Mouse (Mus musculus): ENCODE results near the gene Kcnc3. TPM values are rescaled to one million over a fixed set of nuclear protein-coding genes. Genes with fewer than 3 reads are reported as not detected.

Kcnc3 gene
- polyA plus RNA-seq, 1 experiment: 3.9 TPM

DNA sequence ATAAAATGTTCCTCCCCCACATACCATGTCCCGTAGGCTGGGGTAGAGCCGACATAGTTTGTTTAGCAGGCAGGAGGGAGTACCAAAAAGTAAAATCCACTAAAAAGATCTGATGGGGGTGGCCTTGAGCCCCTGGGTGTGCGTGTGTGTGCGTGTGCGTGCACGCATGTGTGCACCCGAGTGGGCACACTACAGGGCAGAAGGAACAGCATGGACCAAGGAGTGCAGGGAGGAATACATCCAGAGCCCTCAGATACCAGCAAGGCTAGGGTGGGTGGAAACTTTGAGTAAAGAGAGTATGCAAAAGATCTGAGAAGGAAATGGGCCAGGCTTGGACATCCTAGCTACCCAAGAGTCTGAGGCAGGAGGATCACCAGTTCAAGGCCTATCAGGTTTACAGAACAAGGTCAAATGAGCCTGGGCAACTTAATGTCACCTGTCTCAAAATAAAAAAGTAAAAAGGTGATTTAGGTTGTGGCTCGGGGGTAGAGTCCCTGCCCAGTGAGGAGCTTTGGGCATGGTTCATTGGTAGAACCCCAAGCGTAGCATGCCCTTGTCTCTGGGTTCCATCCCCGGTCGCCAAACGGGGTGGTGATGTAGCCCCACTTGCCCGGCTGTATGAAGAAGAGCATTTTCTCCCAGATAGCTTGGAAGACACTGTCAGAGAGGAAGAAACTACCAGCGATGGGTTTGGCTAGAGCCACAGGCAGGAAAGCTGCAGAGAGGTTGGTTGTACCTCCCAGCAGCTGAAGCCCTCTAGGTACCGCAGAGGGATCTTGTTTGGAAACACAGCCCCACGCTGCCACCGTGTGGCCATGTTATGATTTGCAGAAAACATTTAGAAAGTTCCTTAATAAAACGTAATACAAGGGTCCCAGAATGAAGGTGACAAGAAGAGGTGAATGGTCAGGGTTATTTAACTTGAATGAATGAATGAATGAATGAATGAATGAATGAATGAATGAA, 29.7 kb upstream of the Kcnc3 start:
- no peaks in the 10 kb centered on the region; the same call in none of the 2 replicates for H3K4me1 ChIP-seq (ENCODE audit: control insufficient read depth, insufficient read depth, low read length)
- H3K27ac ChIP-seq (ENCODE audit: control insufficient read depth, insufficient read depth, low read depth, low read length, poor library complexity): no peak overlapping the region
- no peak for TF ChIP-seq POLR2A (IDR thresholded peaks at IDR 0.05; ENCODE audit: borderline replicate concordance, control insufficient read depth, low read depth, low read length)
- peak; percentile 87 for TF ChIP-seq CTCF (IDR thresholded peaks at IDR 0.05; ENCODE audit: control insufficient read depth, insufficient read depth, low read length)
- H3K4me3 ChIP-seq (replicated peaks; ENCODE audit: control insufficient read depth, low read depth, low read length): no peak overlapping the region
- WGBS: 57% methylated on average over 18 of the region's 18 CpGs

- WGBS: 26% methylated on average over 8 of the region's 8 CpGs
- no peak overlapping the region for H3K4me3 ChIP-seq (replicated peaks; ENCODE audit: control insufficient read depth, low read depth, low read length)
- H3K27ac ChIP-seq (ENCODE audit: control insufficient read depth, insufficient read depth, low read depth, low read length, poor library complexity): no peak overlapping the region
- H3K4me1 ChIP-seq (ENCODE audit: control insufficient read depth, insufficient read depth, low read length): no peaks in the 10 kb centered on the region; the same call in none of the 2 replicates
- no peak for TF ChIP-seq CTCF (IDR thresholded peaks at IDR 0.05; ENCODE audit: control insufficient read depth, insufficient read depth, low read length)
- no peak for TF ChIP-seq POLR2A (IDR thresholded peaks at IDR 0.05; ENCODE audit: borderline replicate concordance, control insufficient read depth, low read depth, low read length)
These were observed 27.2 kb upstream of the Kcnc3 start for GRCm38 (mm10) chr7:44563284-44563683.

DNA sequence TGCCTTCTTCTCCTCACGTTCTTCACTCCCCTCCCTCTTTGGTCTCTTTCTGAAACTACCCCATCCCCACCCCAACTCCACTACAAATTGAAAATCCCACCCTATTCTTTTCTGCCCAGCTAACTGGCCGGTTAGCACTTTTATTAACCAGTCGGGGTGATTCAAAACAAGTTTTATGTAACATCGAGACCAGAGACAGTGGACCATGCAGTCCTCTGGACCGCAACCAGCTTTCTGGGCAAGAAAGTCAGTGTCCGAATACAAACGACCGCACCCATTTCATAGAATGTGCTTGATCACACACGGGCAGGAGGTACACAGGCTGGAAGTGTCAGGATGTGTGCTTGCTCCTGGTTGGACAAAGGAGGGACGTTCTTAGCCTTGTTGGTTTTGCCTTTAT, 26.0 kb upstream of the Kcnc3 start:
- no peak overlapping the region for H3K27ac ChIP-seq (ENCODE audit: control insufficient read depth, insufficient read depth, low read depth, low read length, poor library complexity)
- no peak for TF ChIP-seq POLR2A (IDR thresholded peaks at IDR 0.05; ENCODE audit: borderline replicate concordance, control insufficient read depth, low read depth, low read length)
- TF ChIP-seq CTCF (IDR thresholded peaks at IDR 0.05; ENCODE audit: control insufficient read depth, insufficient read depth, low read length): no peak
- no peak overlapping the region for H3K4me3 ChIP-seq (replicated peaks; ENCODE audit: control insufficient read depth, low read depth, low read length)
- 80% methylated on average over 10 of the region's 10 CpGs for WGBS
- no peaks in the 10 kb centered on the region; the same call in none of the 2 replicates for H3K4me1 ChIP-seq (ENCODE audit: control insufficient read depth, insufficient read depth, low read length)

GRCm38 (mm10) chr7:44565414-44565813, 25.1 kb upstream of the Kcnc3 start:
- Histone ChIP-seq H3K4me3 (replicated peaks; ENCODE audit: control insufficient read depth, low read depth, low read length) (no peak overlapping the region), H3K27ac (ENCODE audit: control insufficient read depth, insufficient read depth, low read depth, low read length, poor library complexity) (no peak overlapping the region), H3K4me1 (ENCODE audit: control insufficient read depth, insufficient read depth, low read length) (peaks cover 2% of the 10 kb centered on the region; the same call in 1 of the 2 replicates)
- TF ChIP-seq POLR2A (IDR thresholded peaks at IDR 0.05; ENCODE audit: borderline replicate concordance, control insufficient read depth, low read depth, low read length) (no peak), CTCF (IDR thresholded peaks at IDR 0.05; ENCODE audit: control insufficient read depth, insufficient read depth, low read length) (no peak)
- WGBS: 35% methylated on average over 6 of the region's 6 CpGs

GRCm38 (mm10) chr7:44568803-44569202, 21.7 kb upstream of the Kcnc3 start:
- Histone ChIP-seq H3K4me3 (replicated peaks; ENCODE audit: control insufficient read depth, low read depth, low read length) (no peak overlapping the region), H3K4me1 (ENCODE audit: control insufficient read depth, insufficient read depth, low read length) (peaks cover 8% of the 10 kb centered on the region), H3K27ac (ENCODE audit: control insufficient read depth, insufficient read depth, low read depth, low read length, poor library complexity) (no peak overlapping the region)
- TF ChIP-seq CTCF (IDR thresholded peaks at IDR 0.05; ENCODE audit: control insufficient read depth, insufficient read depth, low read length): no peak
- no peak for TF ChIP-seq POLR2A (IDR thresholded peaks at IDR 0.05; ENCODE audit: borderline replicate concordance, control insufficient read depth, low read depth, low read length)
- WGBS: 78% methylated on average over 9 of the region's 9 CpGs

DNA sequence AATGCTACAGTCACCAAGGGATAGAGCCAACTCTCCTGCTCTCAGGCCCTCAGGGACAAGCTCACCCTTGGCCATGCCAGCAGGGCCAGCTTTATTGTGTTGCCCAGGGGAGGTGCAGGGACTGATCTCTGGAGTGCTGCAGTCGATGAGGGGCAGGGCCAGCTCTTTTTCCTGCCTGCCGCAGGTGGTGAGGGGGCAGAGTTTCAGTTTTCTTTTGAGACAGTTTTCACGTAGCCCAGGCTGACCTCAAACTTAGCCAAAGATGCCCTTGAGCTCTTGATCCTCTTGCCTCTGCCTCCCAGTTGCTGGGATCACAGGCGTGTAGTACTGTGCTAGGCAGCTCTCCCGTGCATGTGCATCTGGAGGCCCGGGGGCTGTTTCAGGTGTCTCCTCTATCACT, 19.5 kb upstream of the Kcnc3 start:
- TF ChIP-seq POLR2A (IDR thresholded peaks at IDR 0.05; ENCODE audit: borderline replicate concordance, control insufficient read depth, low read depth, low read length) (no peak), CTCF (IDR thresholded peaks at IDR 0.05; ENCODE audit: control insufficient read depth, insufficient read depth, low read length) (no peak)
- H3K4me3 ChIP-seq (replicated peaks; ENCODE audit: control insufficient read depth, low read depth, low read length): no peak overlapping the region
- H3K27ac ChIP-seq (ENCODE audit: control insufficient read depth, insufficient read depth, low read depth, low read length, poor library complexity): peak overlapping the region; percentile 92
- WGBS: 48% methylated on average over 6 of the region's 6 CpGs
- H3K4me1 ChIP-seq (ENCODE audit: control insufficient read depth, insufficient read depth, low read length): peaks cover 8% of the 10 kb centered on the region

- peaks cover 8% of the 10 kb centered on the region for H3K4me1 ChIP-seq (ENCODE audit: control insufficient read depth, insufficient read depth, low read length)
- H3K4me3 ChIP-seq (replicated peaks; ENCODE audit: control insufficient read depth, low read depth, low read length): no peak overlapping the region
- peak overlapping the region; percentile 92 for H3K27ac ChIP-seq (ENCODE audit: control insufficient read depth, insufficient read depth, low read depth, low read length, poor library complexity)
- 56% methylated on average over 4 of the region's 4 CpGs for WGBS
- TF ChIP-seq POLR2A (IDR thresholded peaks at IDR 0.05; ENCODE audit: borderline replicate concordance, control insufficient read depth, low read depth, low read length) (no peak), CTCF (IDR thresholded peaks at IDR 0.05; ENCODE audit: control insufficient read depth, insufficient read depth, low read length) (no peak)
These were observed 18.7 kb upstream of the Kcnc3 start for GRCm38 (mm10) chr7:44571811-44572210.

DNA sequence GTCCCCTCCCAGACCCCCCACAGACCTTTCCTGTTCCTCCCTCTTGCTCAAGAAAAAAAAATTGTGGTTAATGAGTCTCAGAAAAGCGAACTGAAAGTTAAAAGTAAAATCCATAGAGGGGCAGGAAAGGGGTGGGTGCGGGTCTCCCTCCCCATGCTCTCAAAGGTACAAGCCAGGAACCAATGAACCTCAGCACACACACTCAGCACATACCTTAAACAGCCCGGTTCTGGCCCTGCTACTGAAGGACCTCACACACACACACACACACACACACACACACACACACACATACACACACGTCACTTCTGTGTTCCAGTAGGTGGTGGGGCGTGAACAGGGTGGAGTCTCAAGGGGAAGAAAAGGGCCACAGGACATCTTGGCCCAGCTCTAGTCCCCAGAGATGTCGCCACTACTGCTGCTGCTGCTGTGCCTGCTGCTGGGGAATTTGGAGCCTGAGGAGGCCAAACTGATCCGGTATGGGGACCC, 18.2 kb upstream of the Kcnc3 start, which contains the start of gene Napsa:
Gene Napsa (plus strand): TSS at position 168 of the 489 bp plus-strand sequence.
- Histone ChIP-seq H3K27ac (ENCODE audit: control insufficient read depth, insufficient read depth, low read depth, low read length, poor library complexity) (peak within 1 kb of the TSS; percentile 92), H3K4me3 (replicated peaks; ENCODE audit: control insufficient read depth, low read depth, low read length) (peak within 1 kb of the TSS; percentile 64), H3K4me1 (ENCODE audit: control insufficient read depth, insufficient read depth, low read length) (peaks cover 8% of the 10 kb centered on the region)
- under 1% methylated on average over 7 of the region's 7 CpGs for WGBS
- TF ChIP-seq CTCF (IDR thresholded peaks at IDR 0.05; ENCODE audit: control insufficient read depth, insufficient read depth, low read length) (no peak), POLR2A (IDR thresholded peaks at IDR 0.05; ENCODE audit: borderline replicate concordance, control insufficient read depth, low read depth, low read length) (peak; percentile 91)
